Mouse (Mus musculus) hindbrain, embryonic 16.5 days (tissue): ENCODE data around the gene Isg20. TPM values are rescaled to one million over a fixed set of nuclear protein-coding genes. Genes with fewer than 3 reads are reported as not detected.
A peak's percentile ranks its signal among the peaks of the same experiment; 100 is the strongest.

Source experiments
- ATAC-seq: fragments of 200-750 bp; cut with Nextera tagmentation; 2 replicates; pipeline ENCODE4 v1.8.0; 2017; ENCODE audit warnings: moderate TSS enrichment, moderate library complexity
- H3K27ac ChIP-seq: fragments of 300-500 bp; sonication (generic); 2 replicates; pipeline ENCODE4 v1.5.1; 2014; ENCODE audit warnings: low read depth, mild to moderate bottlenecking, control low read depth, low read length, moderate library complexity
- H3K27me3 ChIP-seq: fragments of 300-500 bp; sonication (generic); replicated peaks from 2 replicates; pipeline ENCODE4 v1.6.1; 2014; ENCODE audit warnings: low read length; ENCODE audit not compliant: control insufficient read depth, insufficient read depth
- H3K36me3 ChIP-seq: fragments of 300-500 bp; sonication (generic); 2 replicates; pipeline ENCODE4 v1.6.1; 2014; ENCODE audit warnings: mild to moderate bottlenecking, low read length, moderate library complexity, mixed read lengths; ENCODE audit not compliant: control insufficient read depth, insufficient read depth
- H3K4me1 ChIP-seq: fragments of 300-500 bp; sonication (generic); 2 replicates; pipeline ENCODE4 v1.6.1; 2014; ENCODE audit warnings: low read depth, low read length; ENCODE audit not compliant: control insufficient read depth, insufficient read depth
- H3K4me2 ChIP-seq: fragments of 300-500 bp; sonication (generic); 2 replicates; pipeline ENCODE4 v1.6.1; 2014; ENCODE audit warnings: mild to moderate bottlenecking, low read length, control low read depth, moderate library complexity
- H3K4me3 ChIP-seq: fragments of 300-500 bp; sonication (generic); 2 replicates; pipeline ENCODE4 v1.5.1; 2014; ENCODE audit warnings: mild to moderate bottlenecking, low read length, control low read depth, moderate library complexity
- H3K9ac ChIP-seq: fragments of 300-500 bp; sonication (generic); 2 replicates; pipeline ENCODE4 v1.6.1; 2014; ENCODE audit warnings: low read depth, mild to moderate bottlenecking, control low read depth, low read length, moderate library complexity
- H3K9me3 ChIP-seq: fragments of 300-500 bp; sonication (generic); 2 replicates; pipeline ENCODE4 v1.6.1; 2014; ENCODE audit warnings: mild to moderate bottlenecking, low read length, moderate library complexity; ENCODE audit not compliant: control insufficient read depth
- WGBS: fragments of 180-500 bp; shearing (Covaris S2); extraction: QIAGEN DNeasy Blood & Tissue Kit; methylation state at CpG from one replicate; pipeline ENCODE4 v1.1.7; 2014; 5-methylcytosine and 5-hydroxymethylcytosine counted together
- polyA plus RNA-seq: library from polyadenylated mRNA; unstranded; fragments of >200 nt; fragmentation: Nextera tagmentation; extraction: Ambion mirVana; gene quantifications from 2 replicates; pipeline ENCODE4 v1.2.1, GENCODE M21; 2015

Isg20 gene
- polyA plus RNA-seq, 1 experiment from 2014 or later = 2.1 TPM

DNA sequence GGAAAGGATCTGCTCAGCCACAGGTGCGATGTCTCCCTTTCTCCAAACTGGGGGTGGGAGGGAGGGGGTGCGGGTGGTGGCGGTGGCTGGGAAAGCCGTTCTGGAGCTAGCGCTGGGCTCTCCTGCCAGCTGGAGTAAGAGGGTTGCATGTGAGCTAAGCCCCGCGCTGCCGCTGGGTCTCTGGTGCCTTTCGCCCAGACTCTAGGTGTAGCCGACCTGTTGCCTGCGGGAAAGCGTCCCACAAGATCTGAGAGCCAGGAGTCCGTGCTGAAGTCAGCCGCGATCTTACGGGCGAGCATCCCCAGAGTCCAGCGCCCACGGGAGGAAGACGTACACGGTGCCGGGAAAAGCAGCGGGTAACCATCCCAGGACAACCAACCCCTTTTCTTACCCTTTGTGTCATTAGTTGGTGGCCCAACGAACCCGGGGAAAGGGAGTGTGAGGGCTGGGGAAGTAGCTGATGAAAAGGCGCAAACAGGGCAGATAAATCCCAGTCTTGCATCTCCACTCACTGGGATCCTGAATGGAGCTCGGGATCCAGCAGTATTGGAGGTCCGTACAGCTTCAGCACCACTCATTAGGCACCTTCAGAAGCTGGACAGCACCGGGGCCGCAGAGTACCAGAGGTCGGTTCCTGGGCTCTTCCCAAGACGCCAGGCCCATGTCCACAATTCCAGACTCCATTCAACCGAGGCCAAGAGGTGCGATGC lies 30.1 kb upstream of the Isg20 start:
- H3K4me1 ChIP-seq = peaks cover 41% of the 10 kb centered on the region
- no peak for ATAC-seq
- WGBS = 1% methylated on average over 32 of the region's 34 CpGs

DNA sequence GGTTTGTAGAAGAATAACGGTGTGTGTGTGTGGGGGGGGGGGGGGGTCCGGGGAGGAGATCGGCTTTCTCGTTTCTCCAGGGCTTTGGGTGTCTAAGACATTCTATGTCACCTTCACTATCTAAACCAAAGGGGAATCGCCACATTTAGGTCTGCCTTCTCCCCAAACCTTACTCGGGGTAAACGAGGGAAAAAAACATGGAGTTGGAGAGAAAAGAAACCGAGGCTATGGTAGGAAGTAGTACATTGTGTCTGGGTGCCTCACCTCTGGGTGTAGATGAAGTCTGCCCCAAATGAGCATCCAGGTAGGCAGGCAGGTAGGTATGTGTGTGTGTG lies 29.5 kb upstream of the Isg20 start:
- Histone ChIP-seq H3K9ac (peak overlapping the region; percentile 74), H3K36me3 (no peaks in the 10 kb centered on the region), H3K4me3 (peak overlapping the region; percentile 64), H3K4me2 (peak overlapping the region; percentile 77), H3K4me1 (peaks cover 41% of the 10 kb centered on the region), H3K27ac (peak overlapping the region; percentile 85), H3K9me3 (no peaks in the 10 kb centered on the region), H3K27me3 (no peaks in the 10 kb centered on the region)
- no peak for ATAC-seq
- WGBS = under 1% methylated on average over 8 of the region's 8 CpGs

More for the DNA sequence above, 30.1 kb upstream of the Isg20 start:
- H3K4me2 ChIP-seq = peak overlapping the region; percentile 77
- H3K36me3 ChIP-seq = no peaks in the 10 kb centered on the region
- no peaks in the 10 kb centered on the region for H3K9me3 ChIP-seq
- peak overlapping the region; percentile 64 for H3K4me3 ChIP-seq
- peak overlapping the region; percentile 85 for H3K27ac ChIP-seq
- no peaks in the 10 kb centered on the region for H3K27me3 ChIP-seq
- H3K9ac ChIP-seq = peak overlapping the region; percentile 74

DNA sequence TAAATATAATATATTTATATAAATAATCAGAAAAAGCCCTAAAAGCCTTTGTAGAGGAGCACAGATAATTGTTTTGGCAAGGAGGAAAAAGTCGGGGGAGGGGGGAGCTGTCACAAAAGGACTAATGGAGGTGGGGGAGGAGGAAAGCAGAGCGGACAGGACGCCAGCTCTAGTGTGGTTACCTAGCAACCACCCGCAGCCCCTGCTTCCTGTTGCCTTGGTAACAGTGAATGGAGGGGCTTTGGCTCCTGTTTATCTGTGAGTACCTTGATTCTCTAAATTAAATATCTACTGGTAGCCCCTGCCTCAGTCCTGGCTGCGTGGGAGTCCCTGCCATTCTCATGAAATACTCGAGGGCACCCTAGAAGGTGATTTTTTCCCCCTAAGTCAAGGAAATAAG lies 29.1 kb upstream of the Isg20 start:
- Histone ChIP-seq H3K27me3 (no peaks in the 10 kb centered on the region), H3K4me1 (peaks cover 41% of the 10 kb centered on the region), H3K9ac (peak overlapping the region; percentile 30; the same call in 1 of the 2 replicates), H3K27ac (peak overlapping the region; percentile 78), H3K4me2 (peak overlapping the region; percentile 77), H3K36me3 (no peaks in the 10 kb centered on the region), H3K4me3 (peak overlapping the region; percentile 64), H3K9me3 (no peaks in the 10 kb centered on the region)
- ATAC-seq = peak; percentile 61
- under 1% methylated on average over 6 of the region's 6 CpGs for WGBS

DNA sequence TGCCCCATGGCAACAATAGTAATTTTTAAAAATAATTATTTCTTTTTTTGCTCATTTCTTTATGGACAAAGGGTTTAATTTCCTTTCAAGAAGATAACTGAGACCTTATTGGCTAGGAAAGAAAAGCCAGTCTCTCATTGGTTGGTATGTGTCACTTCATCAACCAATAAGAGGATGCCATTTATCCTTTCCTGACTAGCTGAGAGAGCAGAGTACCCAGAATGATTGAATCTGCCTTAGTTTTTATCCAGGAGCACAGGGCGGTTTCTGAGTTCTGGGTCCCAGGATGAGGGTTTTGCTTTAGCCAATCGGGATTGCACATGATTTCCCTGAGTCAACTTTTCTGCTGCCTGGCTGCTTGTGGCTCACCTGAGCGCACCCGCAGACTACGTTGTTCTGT lies 27.8 kb upstream of the Isg20 start:
- WGBS = 61% methylated on average over 5 of the region's 5 CpGs
- peak overlapping the region; percentile 49 for H3K4me2 ChIP-seq
- H3K27ac ChIP-seq = peak overlapping the region; percentile 48
- ATAC-seq = no peak
- peak overlapping the region; percentile 26; the same call in 1 of the 2 replicates for H3K4me3 ChIP-seq
- no peaks in the 10 kb centered on the region for H3K27me3 ChIP-seq
- H3K9me3 ChIP-seq = no peaks in the 10 kb centered on the region
- H3K9ac ChIP-seq = peak overlapping the region; percentile 31; the same call in 1 of the 2 replicates
- H3K4me1 ChIP-seq = peaks cover 41% of the 10 kb centered on the region
- H3K36me3 ChIP-seq = no peaks in the 10 kb centered on the region

GRCm38 (mm10) chr7:78886496-78886895 lies 26.7 kb upstream of the Isg20 start:
- Histone ChIP-seq H3K36me3 (no peaks in the 10 kb centered on the region), H3K4me1 (peaks cover 37% of the 10 kb centered on the region), H3K27me3 (no peaks in the 10 kb centered on the region), H3K9me3 (no peaks in the 10 kb centered on the region), H3K4me2 (peak overlapping the region; percentile 49), H3K27ac (peak overlapping the region; percentile 63), H3K9ac (0 out of 2 replicates have a peak overlapping the region, but pooled peaks have one; percentile 23), H3K4me3 (peak overlapping the region; percentile 26)
- WGBS = 18% methylated on average over 4 of the region's 4 CpGs
- no peak for ATAC-seq

DNA sequence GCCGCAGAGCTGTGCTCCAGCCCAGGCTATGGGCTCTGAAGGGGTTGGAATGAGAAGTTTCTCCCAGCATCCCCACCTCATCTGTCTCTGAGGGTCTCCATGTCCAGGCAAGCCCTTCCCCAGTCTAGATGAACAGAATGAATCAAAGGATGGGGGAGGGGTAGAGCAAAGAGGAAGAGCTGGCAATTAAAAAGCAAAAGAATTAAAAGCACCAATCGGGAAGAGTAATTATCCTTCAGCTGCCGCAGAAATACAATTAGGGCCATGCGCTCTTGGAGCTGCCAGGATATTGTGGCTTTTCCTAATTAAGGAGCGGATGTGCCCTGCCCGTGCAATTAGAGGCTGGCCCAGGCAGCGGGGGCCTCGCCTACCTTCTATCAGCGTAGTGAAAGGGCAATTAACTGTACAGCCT lies 25.8 kb upstream of the Isg20 start:
- Histone ChIP-seq H3K4me2 (peak overlapping the region; percentile 49), H3K27me3 (no peaks in the 10 kb centered on the region), H3K9me3 (no peaks in the 10 kb centered on the region), H3K9ac (peak overlapping the region; percentile 33; the same call in 1 of the 2 replicates), H3K4me3 (peak overlapping the region; percentile 11; the same call in 1 of the 2 replicates), H3K36me3 (no peaks in the 10 kb centered on the region), H3K27ac (peak overlapping the region; percentile 61), H3K4me1 (peaks cover 32% of the 10 kb centered on the region)
- WGBS = 23% methylated on average over 9 of the region's 9 CpGs
- ATAC-seq = 0 out of 2 replicates have a peak, but pooled peaks have one; percentile 16

GRCm38 (mm10) chr7:78890641-78891040 lies 22.6 kb upstream of the Isg20 start:
- 2% methylated on average over 16 of the region's 16 CpGs for WGBS
- ATAC-seq = peak; percentile 7; the same call in 1 of the 2 replicates
- H3K9ac ChIP-seq = no peak overlapping the region

GRCm38 (mm10) chr7:78893917-78894316 lies 19.3 kb upstream of the Isg20 start:
- Histone ChIP-seq H3K9ac (no peak overlapping the region), H3K4me1 (peaks cover 11% of the 10 kb centered on the region), H3K36me3 (no peaks in the 10 kb centered on the region), H3K27me3 (no peaks in the 10 kb centered on the region), H3K9me3 (no peaks in the 10 kb centered on the region), H3K4me3 (no peak overlapping the region), H3K27ac (no peak overlapping the region), H3K4me2 (no peak overlapping the region)
- WGBS = 90% methylated on average over 10 of the region's 10 CpGs
- no peak for ATAC-seq

More at GRCm38 (mm10) chr7:78890641-78891040, 22.6 kb upstream of the Isg20 start:
- Histone ChIP-seq H3K4me2 (no peak overlapping the region), H3K27ac (no peak overlapping the region), H3K36me3 (no peaks in the 10 kb centered on the region), H3K9me3 (no peaks in the 10 kb centered on the region), H3K4me3 (no peak overlapping the region), H3K27me3 (no peaks in the 10 kb centered on the region), H3K4me1 (peaks cover 24% of the 10 kb centered on the region)

DNA sequence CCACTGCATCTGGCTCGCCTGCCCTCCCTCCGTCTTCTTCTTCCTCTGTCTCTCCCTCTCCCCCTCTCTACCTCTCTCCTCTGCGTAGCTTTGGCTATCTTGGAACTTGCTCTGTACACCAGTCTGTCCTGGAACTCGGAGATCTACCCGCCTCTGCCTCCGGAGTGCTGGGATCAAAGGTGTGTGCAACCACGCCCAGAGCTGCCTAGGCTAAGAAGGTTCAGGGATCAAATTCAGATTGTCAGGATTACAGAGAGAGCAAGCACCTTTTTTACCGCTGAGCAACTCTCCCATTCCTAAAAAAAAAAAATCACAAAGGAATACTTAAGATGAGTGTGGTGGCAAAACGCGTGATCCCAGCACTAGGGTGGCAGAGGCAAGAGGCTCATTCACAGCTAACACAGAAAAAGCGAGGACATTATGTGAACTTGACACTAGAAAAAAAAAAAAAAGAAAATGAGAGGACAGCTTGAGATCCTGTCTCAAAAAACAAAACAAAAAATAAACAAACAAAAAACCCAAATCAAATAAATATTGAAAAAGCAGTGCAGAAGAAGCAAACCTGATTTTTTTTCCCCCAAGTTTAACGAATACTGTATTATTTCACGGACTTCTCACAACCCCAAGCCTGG lies 18.1 kb upstream of the Isg20 start:
- no peaks in the 10 kb centered on the region for H3K27me3 ChIP-seq
- H3K4me2 ChIP-seq = peak overlapping the region; percentile 94
- peaks cover 11% of the 10 kb centered on the region for H3K4me1 ChIP-seq
- H3K4me3 ChIP-seq = peak overlapping the region; percentile 76
- H3K9ac ChIP-seq = peak overlapping the region; percentile 50; the same call in 1 of the 2 replicates
- H3K9me3 ChIP-seq = no peaks in the 10 kb centered on the region
- WGBS = 56% methylated on average over 13 of the region's 13 CpGs
- ATAC-seq = no peak
- H3K27ac ChIP-seq = no peak overlapping the region
- H3K36me3 ChIP-seq = no peaks in the 10 kb centered on the region
